Mouse (Mus musculus) midbrain, embryonic 15.5 days (tissue): ENCODE measurements at regions not wholly inside any gene's neighbourhood (a gene's known extent, or its start where the extent isn't known, plus 50 kb on each side); places are given as distances from the start of the nearest gene placed in this dataset.

Experiments used
- ATAC-seq: fragments of 200-750 bp; cut with Nextera tagmentation; replicated peaks from 2 replicates; pipeline ENCODE4 v1.8.0; 2017; ENCODE audit warnings: moderate TSS enrichment
- H3K27ac ChIP-seq: fragments of 300-500 bp; sonication (generic); 2 replicates; pipeline ENCODE4 v1.5.1; 2015; ENCODE audit warnings: mild to moderate bottlenecking, inconsistent platforms
- H3K27me3 ChIP-seq: fragments of 300-500 bp; sonication (generic); replicated peaks from 2 replicates; pipeline ENCODE4 v1.6.1; 2015; ENCODE audit warnings: inconsistent platforms
- H3K36me3 ChIP-seq: fragments of 300-500 bp; sonication (generic); replicated peaks from 2 replicates; pipeline ENCODE4 v1.6.1; 2015; ENCODE audit warnings: inconsistent platforms
- H3K4me1 ChIP-seq: fragments of 300-500 bp; sonication (generic); 2 replicates; pipeline ENCODE4 v1.6.1; 2015; ENCODE audit warnings: inconsistent platforms
- H3K4me2 ChIP-seq: fragments of 300-500 bp; sonication (generic); 2 replicates; pipeline ENCODE4 v1.6.1; 2015; ENCODE audit warnings: inconsistent platforms, mild to moderate bottlenecking, moderate library complexity
- H3K4me3 ChIP-seq: fragments of 300-500 bp; sonication (generic); 2 replicates; pipeline ENCODE4 v1.5.1; 2015; ENCODE audit warnings: mild to moderate bottlenecking, inconsistent platforms
- H3K9ac ChIP-seq: fragments of 300-500 bp; sonication (generic); 2 replicates; pipeline ENCODE4 v1.6.1; 2015; ENCODE audit warnings: mild to moderate bottlenecking, inconsistent platforms
- H3K9me3 ChIP-seq: fragments of 300-500 bp; sonication (generic); 2 replicates; pipeline ENCODE4 v1.6.1; 2016; ENCODE audit warnings: inconsistent platforms
- WGBS: fragments of 180-500 bp; shearing (Covaris S2); methylation state at CpG from one replicate; pipeline ENCODE4 v1.1.7; 2015; ENCODE audit warnings: mixed read lengths; 5-methylcytosine and 5-hydroxymethylcytosine counted together

GRCm38 (mm10) chr4:45695239-45695638, 103.6 kb upstream of the Aldh1b1 start:
- H3K27me3 ChIP-seq: no peaks in the 10 kb centered on the region
- no peak overlapping the region for H3K4me3 ChIP-seq
- no peaks in the 10 kb centered on the region for H3K36me3 ChIP-seq
- no peak for ATAC-seq
- no peaks in the 10 kb centered on the region for H3K9me3 ChIP-seq
- H3K4me1 ChIP-seq: peaks cover 3% of the 10 kb centered on the region
- no peak overlapping the region for H3K4me2 ChIP-seq
- no peak overlapping the region for H3K9ac ChIP-seq
- WGBS: 41% methylated on average over 1 of the region's 1 CpGs
- H3K27ac ChIP-seq: no peak overlapping the region

GRCm38 (mm10) chr4:45689991-45690916, 108.6 kb upstream of the Aldh1b1 start:
- H3K4me1 ChIP-seq: peaks cover 26% of the 10 kb centered on the region
- WGBS: 41% methylated on average over 12 of the region's 12 CpGs
- no peak overlapping the region for H3K4me3 ChIP-seq
- peaks cover 2% of the 10 kb centered on the region; the same call in 1 of the 2 replicates for H3K27me3 ChIP-seq
- no peak overlapping the region for H3K4me2 ChIP-seq
- H3K9ac ChIP-seq: no peak overlapping the region
- H3K27ac ChIP-seq: peak overlapping the region; percentile 54
- ATAC-seq: peak; percentile 89
- no peaks in the 10 kb centered on the region for H3K9me3 ChIP-seq
- H3K36me3 ChIP-seq: no peaks in the 10 kb centered on the region

- ATAC-seq: no peak; the same call in none of the 2 replicates
- Histone ChIP-seq H3K9me3 (no peaks in the 10 kb centered on the region), H3K4me3 (no peak overlapping the region), H3K4me2 (no peak overlapping the region), H3K9ac (no peak overlapping the region), H3K4me1 (peaks cover 26% of the 10 kb centered on the region), H3K27ac (peak overlapping the region; percentile 54), H3K27me3 (peaks cover 2% of the 10 kb centered on the region; the same call in 1 of the 2 replicates), H3K36me3 (no peaks in the 10 kb centered on the region)
- WGBS: 13% methylated on average over 5 of the region's 5 CpGs
Observed at GRCm38 (mm10) chr4:45689572-45689971, 109.2 kb upstream of the Aldh1b1 start.

- Histone ChIP-seq H3K36me3 (no peaks in the 10 kb centered on the region), H3K4me1 (peaks cover 26% of the 10 kb centered on the region), H3K4me2 (no peak overlapping the region), H3K4me3 (no peak overlapping the region), H3K9ac (no peak overlapping the region), H3K27ac (no peak overlapping the region), H3K27me3 (peaks cover 2% of the 10 kb centered on the region; the same call in 1 of the 2 replicates), H3K9me3 (no peaks in the 10 kb centered on the region)
- no peak for ATAC-seq
- WGBS: 65% methylated on average over 7 of the region's 7 CpGs
Observed at GRCm38 (mm10) chr4:45688233-45688632, 110.6 kb upstream of the Aldh1b1 start.

- no peak overlapping the region for H3K9ac ChIP-seq
- H3K27me3 ChIP-seq: peaks cover 2% of the 10 kb centered on the region; the same call in 1 of the 2 replicates
- peaks cover 21% of the 10 kb centered on the region for H3K4me1 ChIP-seq
- no peaks in the 10 kb centered on the region for H3K36me3 ChIP-seq
- ATAC-seq: no peak
- WGBS: 89% methylated on average over 3 of the region's 3 CpGs
- H3K4me2 ChIP-seq: no peak overlapping the region
- no peak overlapping the region for H3K4me3 ChIP-seq
- no peak overlapping the region for H3K27ac ChIP-seq
- no peaks in the 10 kb centered on the region for H3K9me3 ChIP-seq
Observed at GRCm38 (mm10) chr4:45685031-45685430, 113.8 kb upstream of the Aldh1b1 start.

GRCm38 (mm10) chr4:45683205-45683604, 115.6 kb upstream of the Aldh1b1 start:
- ATAC-seq: no peak
- H3K9ac ChIP-seq: no peak overlapping the region
- 86% methylated on average over 3 of the region's 3 CpGs for WGBS
- no peak overlapping the region for H3K4me3 ChIP-seq
- no peaks in the 10 kb centered on the region for H3K36me3 ChIP-seq
- no peaks in the 10 kb centered on the region for H3K9me3 ChIP-seq
- H3K27ac ChIP-seq: no peak overlapping the region
- peaks cover 7% of the 10 kb centered on the region; the same call in 1 of the 2 replicates for H3K4me1 ChIP-seq
- 0 out of 2 replicates have a peak, but pooled peaks cover 2% of the 10 kb centered on the region for H3K27me3 ChIP-seq
- H3K4me2 ChIP-seq: no peak overlapping the region

GRCm38 (mm10) chr4:45682746-45683145, 116.1 kb upstream of the Aldh1b1 start:
- 0 out of 2 replicates have a peak, but pooled peaks cover 2% of the 10 kb centered on the region for H3K27me3 ChIP-seq
- no peak overlapping the region for H3K27ac ChIP-seq
- no peak overlapping the region for H3K4me3 ChIP-seq
- no peaks in the 10 kb centered on the region for H3K9me3 ChIP-seq
- no peak overlapping the region for H3K9ac ChIP-seq
- no peak overlapping the region for H3K4me2 ChIP-seq
- H3K36me3 ChIP-seq: no peaks in the 10 kb centered on the region
- peaks cover 3% of the 10 kb centered on the region; the same call in 1 of the 2 replicates for H3K4me1 ChIP-seq
- ATAC-seq: no peak
- 83% methylated on average over 8 of the region's 8 CpGs for WGBS

GRCm38 (mm10) chr4:45676137-45676536, 122.7 kb upstream of the Aldh1b1 start:
- no peak for ATAC-seq
- Histone ChIP-seq H3K9me3 (no peaks in the 10 kb centered on the region), H3K4me2 (no peak overlapping the region), H3K4me3 (no peak overlapping the region), H3K4me1 (peaks cover 25% of the 10 kb centered on the region), H3K27ac (no peak overlapping the region), H3K27me3 (no peaks in the 10 kb centered on the region), H3K36me3 (no peaks in the 10 kb centered on the region), H3K9ac (no peak overlapping the region)
- WGBS: 78% methylated on average over 6 of the region's 6 CpGs

- H3K4me2 ChIP-seq: no peak overlapping the region
- no peaks in the 10 kb centered on the region for H3K36me3 ChIP-seq
- peaks cover 25% of the 10 kb centered on the region for H3K4me1 ChIP-seq
- no peak overlapping the region for H3K27ac ChIP-seq
- 91% methylated on average over 10 of the region's 10 CpGs for WGBS
- H3K9ac ChIP-seq: no peak overlapping the region
- no peaks in the 10 kb centered on the region for H3K9me3 ChIP-seq
- H3K4me3 ChIP-seq: no peak overlapping the region
- H3K27me3 ChIP-seq: no peaks in the 10 kb centered on the region
- no peak for ATAC-seq
Observed at GRCm38 (mm10) chr4:45674291-45674690, 124.5 kb upstream of the Aldh1b1 start.

GRCm38 (mm10) chr4:45673081-45673819, 125.6 kb upstream of the Aldh1b1 start:
- H3K36me3 ChIP-seq: no peaks in the 10 kb centered on the region
- no peak overlapping the region for H3K9ac ChIP-seq
- H3K4me1 ChIP-seq: peaks cover 25% of the 10 kb centered on the region
- H3K27ac ChIP-seq: peak overlapping the region; percentile 55
- no peaks in the 10 kb centered on the region for H3K9me3 ChIP-seq
- 44% methylated on average over 16 of the region's 16 CpGs for WGBS
- no peak overlapping the region for H3K4me2 ChIP-seq
- no peak overlapping the region for H3K4me3 ChIP-seq
- 0 out of 2 replicates have a peak, but pooled peaks have one; percentile 61 for ATAC-seq
- no peaks in the 10 kb centered on the region for H3K27me3 ChIP-seq

- H3K4me1 ChIP-seq: peaks cover 25% of the 10 kb centered on the region
- peak overlapping the region; percentile 55 for H3K27ac ChIP-seq
- H3K9me3 ChIP-seq: no peaks in the 10 kb centered on the region
- peak overlapping the region; percentile 12; the same call in 1 of the 2 replicates for H3K4me2 ChIP-seq
- no peaks in the 10 kb centered on the region for H3K36me3 ChIP-seq
- WGBS: 27% methylated on average over 16 of the region's 16 CpGs
- H3K27me3 ChIP-seq: no peaks in the 10 kb centered on the region
- no peak overlapping the region for H3K9ac ChIP-seq
- ATAC-seq: peak; percentile 76
- no peak overlapping the region for H3K4me3 ChIP-seq
Observed at GRCm38 (mm10) chr4:45672262-45673076, 126.4 kb upstream of the Aldh1b1 start.
